Mouse (Mus musculus): ENCODE measurements around the gene Dnajc17.

Dnajc17 gene

GRCm38 (mm10) chr2:119197493-119197892, 11.1 kb downstream of the Dnajc17 start:
- no peak for DNase-seq

- DNase-seq, result no peak
Measured at GRCm38 (mm10) chr2:119196316-119197108, 12.1 kb downstream of the Dnajc17 start.

DNA sequence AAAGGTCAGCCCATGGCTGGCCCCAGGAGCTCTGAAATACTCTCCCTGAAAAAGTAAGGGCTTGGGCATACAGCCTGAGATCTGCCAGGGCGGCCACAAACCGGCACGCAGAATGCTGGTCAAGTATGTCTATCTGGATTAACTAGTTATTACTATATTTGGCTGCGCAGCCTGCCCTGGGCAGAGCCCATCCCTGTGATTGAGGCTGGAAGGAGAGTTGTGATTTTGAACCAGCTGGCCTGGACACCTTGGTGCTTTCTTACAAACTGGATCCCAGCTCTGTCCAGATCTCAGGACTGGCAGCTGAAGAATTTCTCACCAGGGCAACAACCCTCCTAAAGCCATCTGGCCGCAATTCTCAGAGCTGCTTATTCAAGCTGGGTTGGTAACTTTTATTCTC, 14.5 kb downstream of the Dnajc17 start:
- no peak for DNase-seq

GRCm38 (mm10) chr2:119190969-119191368, 17.6 kb downstream of the Dnajc17 start:
- DNase-seq, result no peak

DNA sequence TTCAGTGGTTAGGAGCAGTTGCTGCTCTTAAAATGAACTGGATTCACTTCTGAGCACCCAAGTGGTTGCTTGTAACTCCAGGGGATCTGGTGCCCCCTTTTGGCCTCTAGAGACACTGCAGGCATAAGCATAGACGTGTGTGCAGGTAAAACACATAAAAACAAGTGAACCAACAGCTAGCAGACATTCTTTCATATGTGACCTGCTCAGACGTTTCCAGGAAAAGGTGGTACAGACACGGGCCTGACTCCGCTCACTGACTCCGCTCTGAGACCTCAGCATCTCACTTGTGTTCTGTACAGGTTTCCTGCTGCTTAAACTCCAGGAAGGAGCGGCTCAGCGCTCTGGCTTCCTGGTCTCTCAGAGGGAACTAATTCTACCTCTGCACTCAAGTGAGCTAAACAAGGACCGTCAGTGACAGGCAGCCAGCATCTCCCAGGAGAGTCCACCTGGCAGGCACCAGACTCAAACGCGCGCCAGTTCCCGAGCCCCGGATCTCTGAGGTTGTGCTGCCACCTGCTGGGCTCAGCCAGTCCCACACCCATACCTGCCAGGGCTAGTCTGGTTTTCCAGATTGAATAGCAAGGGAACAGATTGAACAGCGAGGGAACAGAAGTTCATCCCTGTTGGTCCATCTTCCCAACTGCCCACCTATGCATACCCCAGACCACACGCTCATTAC, 19.4 kb downstream of the Dnajc17 start:
- peak; percentile 64 for DNase-seq

GRCm38 (mm10) chr2:119182914-119183313, 25.7 kb downstream of the Dnajc17 start:
- no peak for DNase-seq

DNA sequence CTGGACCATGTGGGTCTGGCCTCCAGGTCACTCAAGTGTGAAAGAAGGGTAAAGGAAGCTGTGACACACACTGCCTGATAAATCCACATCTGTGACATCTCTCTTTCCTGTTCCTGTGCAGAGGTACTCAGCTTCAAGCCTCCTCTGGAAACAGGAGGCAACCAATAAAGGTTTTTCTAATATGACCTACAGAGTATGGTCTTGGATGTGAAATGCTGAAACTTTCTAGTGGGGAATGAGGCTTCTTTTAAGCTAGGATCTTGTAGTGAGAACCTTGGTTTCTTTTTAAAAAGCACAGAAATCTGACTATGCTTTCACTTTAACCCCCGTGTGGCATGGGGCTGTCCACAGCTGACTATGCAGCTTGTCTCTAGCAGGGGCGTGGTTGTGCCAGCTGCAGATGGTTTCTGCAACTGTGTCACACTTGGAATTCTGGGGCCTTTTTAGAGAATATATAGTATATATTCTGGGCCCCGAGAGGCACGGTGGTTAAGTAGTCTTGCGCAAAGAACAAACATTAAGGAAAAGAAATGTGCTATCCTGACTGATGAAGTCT, 31.1 kb downstream of the Dnajc17 start:
- no peak for DNase-seq

DNA sequence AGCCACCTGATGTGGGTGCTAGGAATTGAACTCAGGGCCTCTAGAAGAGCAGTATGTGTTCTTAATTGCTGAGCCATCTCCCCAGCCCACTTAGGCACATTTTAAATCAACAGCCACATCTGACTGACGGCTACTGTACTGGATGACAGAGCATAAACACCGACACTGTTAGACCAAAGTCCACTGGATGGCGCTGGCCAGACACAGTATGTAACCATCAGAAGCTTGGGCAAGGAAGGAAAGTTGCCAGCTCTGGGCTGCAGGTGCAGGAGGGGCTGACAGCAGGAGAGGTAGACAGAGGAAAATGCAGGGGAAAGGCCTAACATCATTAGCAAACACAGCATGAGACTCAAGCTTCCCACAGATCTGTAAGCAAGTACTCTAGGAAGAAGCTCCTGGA, 31.8 kb downstream of the Dnajc17 start:
- DNase-seq, result no peak

- DNase-seq, result no peak
Measured at GRCm38 (mm10) chr2:119175614-119176013, 33.0 kb downstream of the Dnajc17 start.

GRCm38 (mm10) chr2:119174866-119175265, 33.7 kb downstream of the Dnajc17 start:
- DNase-seq, result no peak

GRCm38 (mm10) chr2:119173991-119174651, 34.5 kb downstream of the Dnajc17 start, which contains the start of gene Gm14137:
Gene Gm14137, plus strand, starts transcription at chr2:119174509.
- no peak for DNase-seq

DNA sequence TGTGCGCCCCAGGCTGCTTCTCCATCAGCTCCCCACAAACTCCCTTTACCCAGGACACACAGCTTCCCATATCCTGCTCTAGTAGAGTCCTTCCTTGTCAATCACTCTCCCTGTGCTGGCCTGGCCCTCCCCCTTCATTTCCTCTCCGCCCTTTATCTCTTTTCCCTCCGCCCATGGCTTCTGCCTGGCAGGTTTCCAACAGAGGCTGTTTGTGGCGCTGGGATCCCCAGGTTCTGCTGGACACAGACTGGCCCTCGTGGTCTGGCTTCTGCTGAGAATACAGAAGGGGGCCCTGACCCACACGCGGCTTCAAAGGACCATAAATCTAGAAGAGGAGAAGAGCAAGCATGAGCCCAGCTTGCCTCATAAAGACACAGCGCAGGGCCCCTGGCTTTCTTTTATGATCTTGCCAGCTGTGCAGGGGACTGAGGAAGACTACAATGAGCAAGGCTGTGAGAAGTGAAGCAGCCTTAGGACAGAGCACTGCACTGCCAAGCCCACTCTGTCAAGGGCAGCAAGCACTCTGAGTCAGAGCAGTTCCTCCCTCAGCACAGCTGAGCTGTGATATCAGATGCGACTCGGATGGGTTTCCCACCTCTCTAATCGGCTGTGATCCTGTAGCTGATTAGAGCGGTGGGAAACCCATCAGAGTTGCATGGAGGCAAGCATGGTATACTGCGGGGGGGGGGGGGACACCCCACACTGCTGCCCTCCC, 35.6 kb downstream of the Dnajc17 start:
- DNase-seq, result peak; percentile 28

- no peak for DNase-seq
Measured at GRCm38 (mm10) chr2:119172446-119172845, 36.1 kb downstream of the Dnajc17 start.

- DNase-seq, result no peak
Measured at GRCm38 (mm10) chr2:119171574-119171973, 37.0 kb downstream of the Dnajc17 start.

DNA sequence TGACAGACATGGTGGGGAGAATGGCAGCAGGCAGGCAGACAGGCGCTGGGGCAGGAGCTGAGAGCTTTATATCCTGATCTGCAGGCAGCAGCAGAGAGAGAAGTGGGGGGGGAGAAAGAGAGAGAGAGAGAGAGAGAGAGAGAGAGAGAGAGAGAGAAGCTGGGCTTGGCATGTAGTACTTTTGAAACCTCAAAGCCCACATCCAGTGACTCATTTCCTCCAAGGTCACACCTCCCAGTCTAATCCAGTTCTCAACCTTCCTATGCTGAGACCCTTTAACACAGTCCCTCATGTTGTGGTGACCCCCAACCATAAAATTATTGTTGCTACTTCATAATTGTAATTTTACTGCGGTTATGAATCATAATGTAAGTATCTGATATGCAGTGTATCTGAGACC, 38.3 kb downstream of the Dnajc17 start:
- DNase-seq, result no peak

GRCm38 (mm10) chr2:119167866-119168256, 40.7 kb downstream of the Dnajc17 start:
- DNase-seq, result no peak

DNA sequence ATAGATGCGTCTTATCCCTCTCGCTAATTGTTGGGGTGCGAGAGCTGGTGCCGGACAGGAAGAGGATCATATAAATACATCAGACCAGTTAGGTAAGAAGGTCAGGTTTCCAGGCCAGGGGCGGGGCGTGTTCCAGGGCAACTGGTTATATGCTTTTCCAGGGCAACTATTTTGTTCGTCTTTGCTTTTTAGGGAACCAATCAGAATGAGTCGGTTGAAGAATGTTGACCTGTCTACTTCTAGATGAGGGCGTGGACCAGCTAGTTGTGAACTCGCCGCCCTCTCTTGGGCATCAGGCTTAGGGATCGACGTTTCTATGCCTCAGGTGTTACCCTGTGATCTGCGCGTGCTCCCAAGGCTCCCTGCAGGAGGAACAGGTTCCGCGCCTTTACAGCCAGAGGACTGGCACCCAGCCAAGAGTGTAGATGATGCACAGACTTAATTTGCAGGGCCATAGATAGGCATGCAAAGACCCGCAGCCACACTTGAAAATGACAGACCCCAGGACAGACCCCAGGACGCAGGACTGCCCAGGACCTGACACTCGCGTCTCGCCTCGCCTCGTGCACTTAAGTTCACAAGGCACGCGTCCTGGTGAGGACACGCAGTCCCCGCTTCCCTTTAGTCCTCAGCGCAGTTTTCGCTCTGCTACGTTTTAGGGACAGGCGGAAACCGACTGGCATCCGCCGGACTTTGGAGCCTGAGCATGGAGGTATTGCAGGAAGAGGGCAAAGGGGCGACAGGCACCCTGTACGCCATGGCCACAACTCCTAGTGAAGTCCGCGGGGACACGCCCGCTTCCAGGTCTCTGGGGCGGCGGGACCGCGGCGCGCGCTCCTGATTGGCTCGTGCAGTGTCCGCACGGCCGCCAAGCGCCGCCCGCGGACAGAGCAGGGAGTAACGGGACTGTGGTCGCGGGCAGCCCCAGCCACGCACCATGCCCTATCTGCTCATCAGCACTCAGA, 41.4 kb downstream of the Dnajc17 start, which contains the start of gene Gchfr:
Gene Gchfr (plus strand): TSS at position 873 of the 965 bp plus-strand sequence.
- no peak for DNase-seq

DNA sequence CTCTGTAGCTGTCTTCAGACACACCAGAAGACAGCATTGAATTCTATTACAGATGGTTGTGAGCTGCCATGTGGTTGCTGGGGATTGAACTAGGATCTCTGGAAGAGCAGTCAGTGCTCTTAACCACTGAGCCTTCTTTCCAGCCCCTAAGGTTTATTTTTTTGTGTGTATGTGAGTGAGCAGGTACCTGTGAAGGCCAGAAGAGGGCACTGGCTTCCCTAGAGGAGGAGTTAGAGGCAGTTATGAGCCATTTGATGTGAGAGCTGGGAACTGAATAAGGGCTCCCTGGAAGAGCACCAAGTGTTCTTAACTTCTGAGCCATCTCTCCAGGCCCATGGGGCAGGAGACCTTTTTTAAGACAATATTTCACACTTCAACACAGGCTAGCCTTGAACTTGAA, 43.2 kb downstream of the Dnajc17 start:
- no peak for DNase-seq

- DNase-seq, result no peak
Measured at GRCm38 (mm10) chr2:119163999-119164398, 44.6 kb downstream of the Dnajc17 start.

GRCm38 (mm10) chr2:119163135-119163534, 45.5 kb downstream of the Dnajc17 start:
- no peak for DNase-seq

GRCm38 (mm10) chr2:119161247-119161646, 47.3 kb downstream of the Dnajc17 start:
- no peak for DNase-seq

Data from layer of hippocampus, adult 9-11 months (tissue).